Mouse (Mus musculus) hindlimb bud, embryonic 11.5 days (tissue): ENCODE measurements around the gene Kctd14.
"Not testable (repeated sequence)": the region's sequence is repeated elsewhere in the genome, so short reads cannot be mapped to it uniquely, and the experiment has no call there.

Experiments used
- DNase-seq: peaks from one replicate; pipeline ENCODE4 v3.0.0-alpha.2; 2012; ENCODE audit warnings: low read depth, low spot score; ENCODE audit errors: extremely low spot score

Gene Kctd14

DNA sequence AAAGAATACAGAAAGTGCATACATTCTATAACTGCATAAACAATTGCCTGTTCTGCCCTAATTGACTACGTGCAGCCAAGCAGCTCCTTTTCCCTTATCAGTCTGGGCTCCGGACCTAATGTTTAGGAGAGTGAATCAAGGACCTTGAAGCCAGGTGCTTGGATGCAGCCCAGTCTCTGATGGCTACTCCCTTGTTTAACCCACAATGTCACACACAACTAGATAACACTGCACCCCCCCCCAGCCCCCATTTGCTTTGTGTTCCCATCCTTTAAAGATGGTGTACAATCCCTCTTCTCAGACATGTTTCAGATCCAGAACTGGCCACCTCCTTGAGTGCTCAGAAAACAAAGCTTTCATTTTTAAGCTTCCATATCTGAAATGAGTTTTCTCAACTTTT, at the start of gene Kctd14:
Gene Kctd14 (plus strand): TSS at position 301 of the 400 bp plus-strand sequence.
- DNase-seq = not testable (repeated sequence)

DNA sequence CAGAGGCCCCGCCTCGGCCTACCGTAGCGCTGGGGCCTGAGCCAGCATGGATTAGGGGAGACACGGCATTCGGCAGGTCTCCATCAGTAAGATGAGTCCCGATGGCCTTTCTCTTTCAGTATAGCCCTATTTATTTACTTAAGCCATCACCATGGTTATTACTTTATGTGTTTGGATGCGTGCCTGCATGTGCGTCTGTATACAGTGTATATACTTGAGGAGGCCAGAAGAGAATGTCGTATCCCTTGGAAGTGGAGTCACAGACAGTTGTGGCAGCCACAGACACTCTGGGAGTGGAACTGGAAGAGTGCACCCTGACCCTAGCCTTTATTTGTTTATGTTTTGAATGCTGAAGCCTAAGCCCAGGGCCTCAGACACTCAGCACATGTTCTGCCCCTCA, 44.0 kb upstream of the Kctd14 start:
- DNase-seq = no peak

DNA sequence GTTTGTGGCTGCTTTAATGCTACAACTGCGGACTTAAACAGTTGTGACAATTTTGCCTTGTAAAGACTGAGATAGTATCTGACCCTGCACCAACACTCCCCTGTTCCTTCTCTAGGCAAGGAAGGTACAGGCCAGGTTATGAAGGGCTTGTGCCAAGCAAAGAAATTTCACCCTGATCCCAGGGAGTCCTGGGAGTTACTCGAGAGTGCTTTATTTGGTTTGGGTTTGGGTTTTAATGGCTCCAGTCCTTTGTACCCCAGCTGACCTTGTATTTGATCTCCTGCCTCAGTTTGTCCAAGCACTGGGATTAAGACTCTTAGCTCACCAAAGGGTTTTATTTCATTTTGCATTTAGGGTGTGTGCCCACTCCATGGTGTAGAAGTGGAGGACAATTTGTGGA, 40.0 kb upstream of the Kctd14 start:
- no peak for DNase-seq

DNA sequence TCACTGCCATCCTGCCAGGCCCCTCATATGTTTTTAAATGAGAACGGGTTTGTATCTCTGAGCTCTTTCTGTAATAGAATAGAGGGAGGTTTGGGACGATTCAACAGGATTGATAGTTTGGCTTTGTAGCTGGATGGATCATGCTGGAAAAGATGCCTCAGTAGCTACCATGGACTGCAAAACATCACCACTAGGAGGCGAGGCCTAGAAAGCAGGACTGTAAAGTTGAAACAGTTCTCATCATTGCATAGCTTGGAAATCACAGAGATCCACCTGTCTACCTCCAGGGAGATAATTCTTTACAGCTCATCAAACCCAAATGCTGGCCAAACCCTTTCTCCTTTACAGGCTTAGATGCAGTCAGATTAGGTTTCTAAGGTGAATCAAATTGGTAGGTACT, 39.5 kb upstream of the Kctd14 start:
- DNase-seq = no peak

DNA sequence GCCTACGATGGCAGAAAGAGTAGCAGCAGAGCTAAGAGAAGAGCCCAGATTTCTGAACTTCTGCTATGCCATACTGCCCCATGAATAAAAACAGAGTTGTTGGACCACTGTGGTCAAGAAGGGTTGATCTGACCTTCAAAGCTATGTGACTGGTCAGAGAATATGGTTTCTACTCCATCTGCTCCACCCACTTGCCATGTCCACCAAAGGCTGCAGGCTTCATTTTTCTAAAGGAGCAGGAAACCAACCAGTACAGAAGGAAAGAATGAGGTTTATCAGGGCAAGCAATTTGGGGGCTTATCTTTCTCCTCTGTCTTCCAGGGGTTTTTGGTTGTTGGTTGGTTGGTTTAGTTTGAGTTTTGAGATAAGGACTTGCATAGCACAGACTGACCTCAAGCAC, 37.1 kb upstream of the Kctd14 start:
- DNase-seq = no peak

DNA sequence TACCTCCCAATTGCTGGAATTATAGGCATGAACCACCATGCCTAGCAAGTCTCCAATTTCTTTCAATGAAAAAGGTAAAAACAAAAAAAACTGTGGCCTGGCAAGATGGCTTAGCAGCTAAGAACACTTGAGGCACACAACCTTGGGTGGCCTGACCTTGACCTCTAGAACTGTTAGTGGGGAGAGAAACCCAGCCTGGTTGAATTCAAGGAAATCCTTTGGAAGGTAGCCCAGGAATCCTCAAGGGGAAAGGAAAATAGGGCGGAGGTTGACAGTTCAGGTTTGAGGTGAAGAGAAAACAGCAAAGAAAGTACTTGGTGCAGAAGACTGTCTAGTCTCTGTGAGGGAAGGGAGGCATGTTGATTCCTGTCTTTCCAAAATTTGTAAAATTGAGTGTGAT, 36.7 kb upstream of the Kctd14 start:
- DNase-seq = no peak

DNA sequence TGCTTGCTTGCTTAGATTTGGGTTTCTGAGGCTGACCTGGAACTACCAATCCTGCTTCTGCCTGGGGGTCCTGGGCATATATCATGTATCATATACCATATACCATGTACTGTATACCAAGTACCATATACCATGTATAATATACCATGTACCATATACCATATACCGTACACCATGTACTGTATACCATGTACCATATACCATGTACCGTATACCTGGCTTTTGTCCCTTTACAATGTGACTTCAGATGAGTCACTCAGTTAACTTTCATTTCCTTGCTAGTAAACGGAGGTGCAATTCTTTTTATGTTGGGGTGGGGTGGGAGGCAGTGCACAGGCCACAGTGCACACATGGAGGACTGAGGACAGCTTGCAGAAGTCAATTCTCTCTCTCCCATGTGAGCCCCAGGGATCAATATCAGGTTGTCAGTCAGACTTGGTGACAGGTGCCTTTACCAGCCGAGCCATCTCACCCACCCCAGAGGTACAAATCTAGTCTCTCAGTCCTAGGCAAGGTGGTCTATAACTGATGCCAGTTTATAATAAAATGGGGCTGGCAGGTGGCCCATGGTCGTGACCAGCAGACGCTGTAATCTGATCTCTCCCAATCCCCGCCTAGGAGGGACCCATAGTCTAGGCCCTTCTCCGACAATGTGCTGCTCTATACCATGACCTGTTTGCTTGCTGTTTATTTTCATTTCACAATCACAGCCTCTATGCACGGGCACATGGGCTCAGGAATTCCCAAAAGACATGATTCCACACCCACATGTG, 36.0 kb upstream of the Kctd14 start:
- DNase-seq = no peak

DNA sequence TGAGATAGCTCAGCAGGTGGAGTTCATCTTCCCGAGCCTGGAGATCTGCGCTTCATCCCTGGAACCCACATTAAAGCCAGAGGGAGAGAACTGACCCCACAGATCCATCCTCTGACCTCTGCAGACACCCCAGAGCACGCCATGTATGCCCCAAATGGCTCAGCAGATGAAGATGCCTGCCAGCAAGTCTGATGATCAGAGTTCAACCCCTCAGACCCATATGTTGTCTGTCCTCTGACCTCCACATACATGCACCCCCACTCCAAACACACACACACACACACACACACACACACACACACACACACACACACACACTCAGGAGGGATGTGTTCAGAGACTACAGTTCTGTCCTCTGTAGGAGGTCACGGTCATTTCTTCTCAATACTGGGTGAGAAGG, 34.6 kb upstream of the Kctd14 start:
- DNase-seq = no peak

DNA sequence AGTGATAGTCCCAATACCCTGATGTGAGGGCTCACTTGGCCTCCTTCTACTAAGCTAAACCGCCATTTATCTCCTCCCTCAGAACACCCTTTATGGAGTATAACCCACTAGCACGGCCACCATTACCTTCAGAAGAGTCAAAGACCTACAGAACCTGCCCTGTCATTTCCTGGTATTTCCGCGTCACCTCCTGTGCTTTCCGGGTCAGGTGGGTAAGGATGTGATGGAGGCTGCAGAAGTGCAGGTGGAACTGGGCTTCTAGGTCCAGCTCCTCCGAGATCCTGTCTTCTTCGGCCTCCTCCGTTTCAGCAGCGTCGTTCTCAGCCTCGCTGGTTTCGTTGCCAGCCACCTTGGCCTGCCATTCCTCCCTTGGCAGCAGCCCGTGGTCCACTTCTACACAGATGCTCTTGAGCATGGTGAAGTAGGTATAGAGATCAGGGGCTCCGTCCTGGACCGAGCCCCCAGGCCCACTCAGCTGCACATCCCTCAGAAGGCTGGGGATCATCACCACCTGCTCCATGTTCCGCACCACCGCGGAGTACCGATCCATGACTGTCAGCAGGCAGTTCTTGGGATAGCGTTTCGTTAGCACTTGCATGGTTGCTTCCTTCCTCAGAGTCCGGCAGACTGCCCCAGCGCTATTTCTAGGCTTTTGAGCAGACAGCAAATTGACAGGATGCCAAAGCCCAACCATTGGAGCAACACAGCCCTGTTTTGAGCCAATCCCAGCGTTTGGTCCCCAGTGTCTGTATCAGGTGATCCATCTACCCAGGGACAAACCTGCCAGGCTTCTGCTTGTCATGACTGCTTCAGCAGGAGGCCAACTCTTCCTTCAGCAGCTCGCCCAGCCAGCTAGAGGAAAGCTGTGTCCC, 34.0 kb upstream of the Kctd14 start, which contains the start of gene Thrsp:
Gene Thrsp (minus strand): TSS at position 825 of the 872 bp plus-strand sequence.
- DNase-seq = no peak

DNA sequence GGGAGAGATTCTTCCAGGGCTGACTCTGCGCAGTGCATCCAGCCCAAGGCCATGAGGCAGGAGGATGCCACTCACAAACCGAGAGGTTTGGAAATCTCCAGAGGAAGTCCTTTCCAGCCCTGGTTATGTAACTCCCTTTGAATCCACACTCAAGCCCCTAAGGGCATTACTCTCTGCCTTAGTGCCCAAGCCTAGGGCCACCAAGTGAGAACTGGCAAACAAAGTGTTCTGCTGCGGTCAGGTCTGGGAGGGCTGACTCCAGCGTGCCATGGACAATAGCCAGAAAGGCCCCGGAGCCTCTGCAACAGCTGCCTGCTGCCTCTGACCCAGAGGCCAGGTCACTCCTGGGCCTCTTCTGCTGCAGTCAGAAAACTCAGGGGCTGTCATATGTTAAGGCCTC, 32.4 kb upstream of the Kctd14 start:
- DNase-seq = no peak

DNA sequence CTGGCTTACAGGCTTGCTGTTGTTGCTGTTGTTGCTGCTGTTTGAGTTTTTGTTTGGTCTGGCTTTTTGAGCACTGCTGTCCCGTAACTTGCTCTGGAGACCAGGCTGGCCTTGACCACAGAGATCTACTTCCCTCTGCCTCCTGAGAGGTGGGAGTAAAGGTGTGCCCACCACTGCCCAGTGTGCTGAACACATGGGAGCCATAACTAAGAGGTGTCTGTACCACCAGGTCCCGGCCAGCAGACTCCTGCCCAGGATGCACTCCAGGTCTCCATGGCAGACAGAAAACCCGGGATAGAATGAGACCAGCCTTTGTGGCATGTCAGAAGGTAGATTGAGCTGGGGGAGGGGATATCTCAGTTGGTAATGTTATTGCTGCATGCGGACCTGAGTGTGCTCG, 32.0 kb upstream of the Kctd14 start:
- DNase-seq = no peak

DNA sequence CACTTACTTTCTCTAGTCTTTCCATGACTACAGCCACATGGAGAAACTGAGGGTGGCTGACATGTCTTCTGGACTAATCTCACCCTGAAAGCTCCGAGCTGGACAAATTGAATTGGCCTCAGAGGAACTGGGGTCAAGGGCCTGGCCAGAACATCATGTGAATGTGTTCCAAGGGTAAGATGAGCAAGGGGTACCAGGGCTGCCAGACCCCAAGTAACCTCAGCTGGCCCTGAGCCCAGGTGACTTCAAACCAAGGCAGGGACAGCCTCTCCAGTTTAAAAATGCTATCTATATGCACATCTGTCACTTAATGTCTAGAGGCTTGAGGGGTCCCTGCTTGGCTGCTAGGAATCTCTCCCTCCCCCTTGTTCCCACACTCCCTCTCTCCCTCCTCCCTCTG, 30.7 kb upstream of the Kctd14 start:
- no peak for DNase-seq

DNA sequence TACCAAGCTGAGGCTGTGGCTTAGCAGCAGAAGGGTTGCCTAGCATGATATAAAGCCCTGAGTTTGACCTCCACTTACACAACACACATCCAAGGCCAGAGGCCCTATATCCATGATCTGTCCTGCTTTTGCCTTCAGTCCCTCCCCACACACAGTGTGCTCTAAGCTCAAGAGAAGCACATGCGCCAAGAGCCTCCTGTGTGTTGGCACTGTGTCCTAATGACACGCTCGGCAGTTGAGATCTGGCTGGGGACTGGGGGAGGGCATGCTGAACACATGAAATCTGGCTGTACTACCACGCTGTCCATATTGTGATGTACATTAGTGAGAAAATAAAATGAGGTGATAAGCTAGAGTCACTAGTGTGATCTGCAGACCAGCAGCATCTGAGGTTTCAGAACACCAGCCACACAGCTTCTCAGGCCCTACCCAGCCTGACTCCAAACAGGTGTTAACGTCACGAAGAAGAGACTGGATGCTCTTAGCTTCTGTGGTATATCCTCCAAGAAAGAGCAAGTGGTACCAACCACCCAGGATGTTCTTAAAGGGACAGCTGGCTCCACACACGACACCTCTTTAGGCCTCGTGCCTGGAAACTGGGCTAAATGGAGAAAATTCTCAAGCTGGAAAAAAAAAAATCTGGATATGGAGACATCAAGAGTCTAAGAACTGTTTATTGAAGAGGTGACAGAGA, 30.0 kb upstream of the Kctd14 start:
- DNase-seq = no peak

DNA sequence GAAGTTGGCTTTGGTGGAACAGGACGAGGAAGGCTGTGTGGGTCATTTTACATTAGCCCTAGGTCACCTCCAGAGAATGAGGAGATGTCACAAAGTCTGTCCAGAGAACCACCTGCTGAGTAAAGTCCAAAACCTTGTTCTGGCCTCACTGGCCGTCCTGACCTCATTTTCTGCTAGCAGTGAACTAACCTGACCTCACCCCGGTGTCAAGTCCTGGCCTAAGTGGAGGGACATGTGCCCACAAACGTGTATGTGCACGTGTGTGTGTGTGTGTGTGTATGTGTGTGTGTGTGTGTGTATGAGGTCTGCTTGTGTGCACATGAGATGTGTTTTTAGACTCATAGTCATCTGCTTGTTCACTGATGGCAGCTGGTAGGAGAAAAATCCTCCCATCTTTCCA, 27.4 kb upstream of the Kctd14 start:
- no peak for DNase-seq

DNA sequence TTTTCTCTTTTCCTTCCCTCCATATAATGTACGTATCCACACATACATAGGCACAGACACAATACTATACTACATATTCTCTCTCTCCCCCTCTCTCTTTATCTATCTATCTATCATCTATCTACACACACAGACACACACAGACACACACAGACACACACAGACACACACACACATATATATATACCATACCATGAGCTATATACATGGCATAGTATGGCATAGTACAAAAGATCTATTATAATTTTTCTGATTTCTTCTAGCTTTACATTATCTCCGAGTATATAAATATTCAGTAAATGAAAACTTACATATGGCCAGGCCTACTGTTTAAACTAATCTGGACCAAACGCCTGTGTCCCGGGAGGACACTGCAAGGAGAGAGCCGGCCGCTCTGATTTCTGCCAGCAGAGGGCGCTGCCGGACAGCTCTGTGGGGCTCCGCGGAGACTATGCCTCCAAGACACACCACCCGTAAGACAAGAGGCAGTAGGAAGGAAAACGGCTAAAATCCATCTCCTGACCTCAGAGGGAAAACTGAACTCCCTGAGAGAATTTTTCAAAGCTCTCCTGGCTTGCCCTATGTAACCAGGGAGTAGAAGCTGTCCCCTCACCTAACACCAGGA, 26.4 kb upstream of the Kctd14 start:
- DNase-seq = no peak

DNA sequence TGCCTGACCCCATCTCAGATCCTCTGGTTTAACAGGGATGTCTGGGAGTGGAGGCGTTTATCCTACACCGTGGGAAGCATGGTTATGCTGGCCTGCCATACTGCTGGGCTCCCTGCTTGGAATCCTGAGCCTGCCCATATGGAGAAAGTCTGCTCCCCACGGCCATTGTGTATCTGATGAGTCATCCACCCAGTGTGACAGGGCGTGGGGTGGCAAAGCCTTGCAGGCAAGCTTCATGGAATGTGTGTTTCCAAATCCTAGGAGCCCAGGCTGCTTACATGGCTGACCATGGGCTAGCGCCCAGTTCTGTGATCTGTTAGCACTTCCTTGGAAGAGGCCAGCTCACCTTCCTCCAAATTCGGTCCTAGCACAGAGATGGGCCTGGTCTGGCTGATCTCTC, 24.6 kb upstream of the Kctd14 start:
- DNase-seq = no peak

DNA sequence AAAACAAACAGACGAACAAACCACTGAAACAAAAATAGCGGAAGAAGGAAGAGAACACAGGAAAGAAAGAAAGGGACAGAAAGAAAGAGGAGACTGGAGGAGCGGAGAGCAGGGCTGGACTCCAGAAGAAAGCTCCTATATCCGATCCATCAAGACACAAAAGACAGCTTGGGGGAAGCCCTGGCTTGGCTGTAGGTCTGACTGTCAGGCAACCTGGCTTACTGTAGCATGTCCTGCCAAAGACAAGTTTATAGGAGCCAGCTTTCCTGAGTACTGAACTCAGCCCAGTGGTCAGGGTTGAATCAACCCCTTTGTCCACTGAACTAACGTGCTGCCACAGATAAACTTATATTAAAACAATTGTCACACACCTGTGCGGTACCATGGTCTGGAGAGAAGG, 23.8 kb upstream of the Kctd14 start:
- DNase-seq = no peak

DNA sequence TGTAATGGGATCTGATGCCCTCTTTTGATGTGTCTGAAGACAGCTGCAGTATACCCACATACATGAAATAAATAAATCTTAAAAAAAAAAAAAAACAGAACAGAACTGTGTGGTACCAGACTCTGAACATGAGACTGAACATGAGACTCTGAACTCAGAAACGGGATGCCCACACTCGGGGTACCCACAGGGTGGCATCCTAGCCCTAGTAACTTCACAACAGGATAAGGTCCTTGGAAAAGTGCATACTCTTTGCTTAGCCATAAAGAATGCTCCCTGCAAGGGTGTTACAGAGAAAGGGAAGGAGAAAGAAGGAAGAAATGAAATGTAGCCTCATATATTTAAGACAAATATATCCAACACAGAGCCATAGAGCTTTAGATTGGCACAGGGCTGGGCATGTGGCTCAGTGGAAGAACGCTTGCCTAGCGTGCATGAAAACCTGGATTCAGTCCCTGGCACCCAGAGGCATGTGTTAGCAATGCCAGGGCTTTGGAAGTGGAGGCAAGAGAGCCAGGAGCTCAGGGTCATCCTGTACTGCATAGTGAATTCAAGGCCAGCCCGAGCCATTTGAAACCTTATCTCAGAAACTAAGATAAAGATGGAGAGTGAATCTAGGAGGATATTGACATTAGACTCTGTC, 23.2 kb upstream of the Kctd14 start:
- DNase-seq = no peak

DNA sequence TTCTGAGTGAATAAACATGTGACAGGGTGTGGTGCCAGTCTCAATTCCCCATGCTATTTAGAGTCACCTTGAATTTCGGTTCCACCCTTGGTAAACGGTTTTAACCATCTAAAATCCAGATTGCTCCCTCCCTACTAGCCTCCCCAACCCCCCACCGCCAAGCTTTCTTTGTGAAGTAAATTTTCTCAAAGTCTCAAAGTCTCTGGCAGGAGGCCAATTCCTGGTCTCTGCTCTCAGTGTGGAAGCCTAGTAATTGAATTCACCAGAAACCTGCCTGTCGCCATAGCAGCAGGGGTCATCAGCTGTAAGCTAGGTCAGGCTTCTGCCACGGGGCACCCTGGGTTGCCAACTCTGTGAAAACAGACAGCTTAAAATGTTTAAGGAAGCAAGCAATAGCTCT, 21.4 kb upstream of the Kctd14 start:
- no peak for DNase-seq

DNA sequence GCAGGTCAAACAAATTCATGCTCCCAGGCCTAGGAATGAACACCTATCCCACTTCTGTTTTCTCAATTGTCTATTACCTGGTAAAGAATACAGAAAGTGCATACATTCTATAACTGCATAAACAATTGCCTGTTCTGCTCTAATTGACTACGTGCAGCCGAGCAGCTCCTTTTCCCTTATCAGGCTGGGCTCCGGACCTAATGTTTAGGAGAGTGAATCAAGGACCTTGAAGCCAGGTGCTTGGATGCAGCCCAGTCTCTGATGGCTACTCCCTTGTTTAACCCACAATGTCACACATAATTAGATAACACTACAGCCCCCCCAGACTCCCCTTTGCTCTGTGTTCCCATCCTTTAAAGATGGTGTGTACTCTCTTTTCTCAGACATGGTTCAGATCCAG, 17.6 kb upstream of the Kctd14 start:
- DNase-seq = not testable (repeated sequence)

DNA sequence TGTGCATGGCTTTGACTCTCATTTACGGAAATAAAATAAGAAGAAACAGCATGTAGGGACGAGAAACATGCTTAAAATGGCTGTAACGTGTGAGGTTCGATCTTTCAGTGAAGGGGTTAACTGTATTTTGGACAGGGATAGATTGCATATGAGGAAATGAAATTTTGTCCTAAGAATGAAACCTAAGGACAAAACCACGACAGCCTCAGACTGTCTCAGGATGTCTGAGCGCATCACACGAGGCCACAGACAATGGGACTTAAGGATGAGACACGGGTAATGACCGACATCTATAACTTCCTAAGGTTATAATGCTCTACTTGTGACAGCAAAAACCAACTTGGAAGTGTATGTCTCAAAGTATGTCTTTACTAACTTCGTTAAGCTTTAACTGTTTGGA, 16.6 kb upstream of the Kctd14 start:
- DNase-seq = no peak
